Mouse (Mus musculus) forebrain, embryonic 16.5 days (tissue): ENCODE results near the gene Sptssa. TPM values are rescaled to one million over a fixed set of nuclear protein-coding genes. Genes with fewer than 3 reads are reported as not detected.

Experiments
- ATAC-seq: fragments of 200-750 bp; cut with Nextera tagmentation; 2 replicates; pipeline ENCODE4 v1.8.0; 2017; ENCODE audit warnings: mild to moderate bottlenecking, moderate library complexity
- H3K27ac ChIP-seq: fragments of 300-500 bp; sonication (generic); 2 replicates; pipeline ENCODE4 v1.5.1; 2014; ENCODE audit warnings: low read length, control low read depth
- H3K27me3 ChIP-seq: fragments of 300-500 bp; sonication (generic); replicated peaks from 2 replicates; pipeline ENCODE4 v1.6.1; 2014; ENCODE audit warnings: low read length; ENCODE audit not compliant: control insufficient read depth, insufficient read depth
- H3K36me3 ChIP-seq: fragments of 300-500 bp; sonication (generic); 2 replicates; pipeline ENCODE4 v1.6.1; 2014; ENCODE audit not compliant: control insufficient read depth, insufficient read depth
- H3K4me1 ChIP-seq: fragments of 300-500 bp; sonication (generic); replicated peaks from 2 replicates; pipeline ENCODE4 v1.6.1; 2014; ENCODE audit warnings: low read length; ENCODE audit not compliant: control insufficient read depth, insufficient read depth
- H3K4me2 ChIP-seq: fragments of 300-500 bp; sonication (generic); 2 replicates; pipeline ENCODE4 v1.6.1; 2014; ENCODE audit warnings: mild to moderate bottlenecking, low read length, control low read depth
- H3K4me3 ChIP-seq: fragments of 300-500 bp; sonication (generic); replicated peaks from 2 replicates; pipeline ENCODE4 v1.5.1; 2014; ENCODE audit warnings: mild to moderate bottlenecking, low read length, control low read depth
- H3K9ac ChIP-seq: fragments of 300-500 bp; sonication (generic); replicated peaks from 2 replicates; pipeline ENCODE4 v1.6.1; 2014; ENCODE audit warnings: low read depth, low read length, control low read depth
- H3K9me3 ChIP-seq: fragments of 300-500 bp; sonication (generic); 2 replicates; pipeline ENCODE4 v1.6.1; 2016; ENCODE audit warnings: low read length; ENCODE audit not compliant: control insufficient read depth
- WGBS: fragments of 180-500 bp; shearing (Covaris S2); extraction: QIAGEN DNeasy Blood & Tissue Kit; methylation state at CpG from one replicate; pipeline ENCODE4 v1.1.7; 2014; 5-methylcytosine and 5-hydroxymethylcytosine counted together
- polyA plus RNA-seq: library from polyadenylated mRNA; unstranded; fragments of >200 nt; fragmentation: Nextera tagmentation; extraction: Ambion mirVana; gene quantifications from 2 replicates; pipeline ENCODE4 v1.2.1, GENCODE M21; 2015

Gene Sptssa
- polyA plus RNA-seq, result 169 and 183 TPM in 2 replicates

DNA sequence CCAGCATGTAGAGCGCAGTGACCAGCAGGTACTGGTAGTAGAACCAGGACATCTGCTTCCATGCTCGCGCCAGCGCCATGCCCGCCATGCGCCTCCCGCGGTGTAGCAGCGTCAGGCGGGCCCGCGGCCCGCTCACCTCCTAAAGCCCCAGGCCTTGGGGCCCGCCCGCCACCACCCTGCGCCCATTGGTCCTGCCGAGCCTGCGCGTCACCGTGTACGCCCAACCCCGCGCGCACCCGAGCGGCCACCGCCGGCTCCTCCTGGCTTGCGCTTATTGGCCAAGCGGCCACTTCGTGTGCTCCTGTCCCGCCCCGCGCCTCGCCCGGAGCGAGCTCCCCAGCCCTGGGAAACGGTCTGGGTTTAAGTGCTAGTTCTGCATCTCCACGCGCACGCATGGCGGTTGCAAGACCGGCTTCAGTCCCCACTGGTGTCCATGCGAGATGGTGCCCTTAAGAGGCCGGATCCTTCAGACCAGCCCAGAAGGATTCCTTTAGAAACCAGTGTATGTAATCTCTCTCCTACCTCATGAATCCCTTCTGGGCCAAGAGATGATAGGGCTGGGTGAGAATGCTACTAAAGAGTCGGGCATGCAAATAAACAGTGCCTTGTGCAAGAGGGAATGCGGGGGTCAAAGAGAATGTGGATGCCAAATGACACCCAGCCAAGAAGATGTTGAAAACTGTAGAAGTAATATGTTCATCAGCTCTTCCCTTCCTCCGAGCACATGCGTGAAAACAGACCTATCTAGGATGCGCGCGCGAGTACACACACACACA is at the start of gene Sptssa:
Gene Sptssa, minus strand, starts transcription at position 178 of the 776 bp plus-strand sequence.
- 9% methylated on average over 46 of the region's 53 CpGs for WGBS
- H3K4me3 ChIP-seq, result peak within 1 kb of the TSS; percentile 73
- H3K4me2 ChIP-seq, result peak within 1 kb of the TSS; percentile 78
- no peaks in the 10 kb centered on the region for H3K27me3 ChIP-seq
- H3K4me1 ChIP-seq, result peaks cover 21% of the 10 kb centered on the region
- H3K27ac ChIP-seq, result peak within 1 kb of the TSS; percentile 48
- peak; percentile 99 for ATAC-seq
- no peaks in the 10 kb centered on the region for H3K36me3 ChIP-seq
- H3K9ac ChIP-seq, result peak within 1 kb of the TSS; percentile 88
- H3K9me3 ChIP-seq, result no peaks in the 10 kb centered on the region

- 73% methylated on average over 7 of the region's 7 CpGs for WGBS
- Histone ChIP-seq H3K27ac (no peak overlapping the region), H3K36me3 (no peaks in the 10 kb centered on the region), H3K27me3 (no peaks in the 10 kb centered on the region), H3K4me1 (peaks cover 6% of the 10 kb centered on the region), H3K9ac (no peak overlapping the region), H3K9me3 (no peaks in the 10 kb centered on the region), H3K4me3 (no peak overlapping the region), H3K4me2 (no peak overlapping the region)
- ATAC-seq, result no peak
These were observed 43.0 kb upstream of the Sptssa start for GRCm38 (mm10) chr12:54699394-54699793.

- no peaks in the 10 kb centered on the region for H3K9me3 ChIP-seq
- WGBS, result 52% methylated on average over 6 of the region's 6 CpGs
These were observed 41.4 kb upstream of the Sptssa start for GRCm38 (mm10) chr12:54697791-54698250.

DNA sequence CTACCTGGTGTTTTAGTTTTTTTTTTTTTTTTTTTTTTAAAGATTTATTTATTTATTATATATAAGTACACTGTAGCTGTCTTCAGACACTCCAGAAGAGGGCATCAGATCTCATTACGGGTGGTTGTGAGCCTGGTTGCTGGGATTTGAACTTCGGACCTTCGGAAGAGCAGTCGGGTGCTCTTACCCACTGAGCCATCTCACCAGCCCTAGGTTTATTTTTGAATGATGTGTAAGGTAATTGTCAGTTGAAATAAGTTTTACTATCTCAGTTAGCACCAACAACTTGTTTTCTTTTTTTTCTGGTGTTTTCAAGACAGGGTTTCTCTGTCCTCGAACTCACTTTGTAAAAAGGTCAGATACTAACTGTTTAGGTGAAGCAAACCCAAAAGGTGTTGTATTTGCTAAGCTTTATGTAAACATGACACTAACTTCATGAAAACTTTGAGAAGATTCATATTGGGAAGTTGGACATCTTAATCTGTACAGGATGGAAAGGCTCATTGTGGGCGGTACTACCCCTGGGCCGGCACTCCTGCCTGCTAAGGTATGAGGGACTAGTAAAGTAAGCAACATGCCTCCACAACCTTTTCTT is 40.7 kb upstream of the Sptssa start:
- Histone ChIP-seq H3K27ac (no peak overlapping the region), H3K4me3 (no peak overlapping the region), H3K9me3 (no peaks in the 10 kb centered on the region), H3K4me2 (no peak overlapping the region), H3K27me3 (no peaks in the 10 kb centered on the region), H3K9ac (no peak overlapping the region), H3K4me1 (peaks cover 14% of the 10 kb centered on the region), H3K36me3 (peaks cover 3% of the 10 kb centered on the region; the same call in 1 of the 2 replicates)
- WGBS, result 8% methylated on average over 7 of the region's 7 CpGs
- no peak for ATAC-seq

More at GRCm38 (mm10) chr12:54697791-54698250, 41.4 kb upstream of the Sptssa start:
- Histone ChIP-seq H3K27ac (0 out of 2 replicates have a peak overlapping the region, but pooled peaks have one; percentile 8), H3K4me3 (no peak overlapping the region), H3K36me3 (no peaks in the 10 kb centered on the region; the same call in 1 of the 2 replicates), H3K27me3 (no peaks in the 10 kb centered on the region), H3K4me2 (no peak overlapping the region), H3K4me1 (peaks cover 14% of the 10 kb centered on the region), H3K9ac (no peak overlapping the region)
- ATAC-seq, result no peak

DNA sequence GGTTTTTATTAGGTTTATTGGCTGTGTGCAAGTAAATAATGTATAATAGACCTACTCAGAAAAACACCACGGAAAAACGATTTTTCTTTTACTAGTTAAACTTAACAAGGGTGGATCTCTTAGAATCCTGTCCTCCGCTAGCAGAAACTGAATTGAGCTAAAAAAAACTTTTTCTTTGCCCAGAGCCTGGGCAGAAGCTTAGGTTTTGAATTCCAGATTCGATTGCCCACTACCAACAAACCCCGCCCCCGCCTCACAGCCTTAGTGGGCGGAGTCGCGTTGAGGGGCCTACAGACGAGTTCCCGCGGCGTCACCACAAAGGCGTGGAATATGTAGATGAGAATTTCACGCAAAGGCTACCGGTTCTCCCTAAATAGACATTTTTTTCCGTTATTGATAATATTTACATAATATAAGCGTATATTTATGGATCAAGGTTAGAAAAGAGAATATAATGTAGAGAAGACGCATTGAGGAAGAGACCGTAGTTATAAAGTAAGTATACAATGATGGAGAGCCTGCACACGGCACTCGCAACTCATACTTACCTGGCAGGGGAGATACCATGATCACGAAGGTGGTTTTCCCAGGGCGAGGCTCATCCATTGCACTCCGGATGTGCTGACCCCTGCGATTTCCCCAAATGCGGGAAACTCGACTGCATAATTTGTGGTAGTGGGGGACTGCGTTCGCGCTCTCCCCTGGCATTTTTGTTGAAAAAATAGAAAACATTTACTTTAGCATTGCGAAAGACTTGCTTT is 40.0 kb upstream of the Sptssa start:
- Histone ChIP-seq H3K9ac (peak overlapping the region; percentile 82), H3K4me3 (peak overlapping the region; percentile 84), H3K4me1 (peaks cover 14% of the 10 kb centered on the region), H3K4me2 (peak overlapping the region; percentile 81), H3K9me3 (no peaks in the 10 kb centered on the region), H3K36me3 (peaks cover 3% of the 10 kb centered on the region; the same call in 1 of the 2 replicates), H3K27ac (peak overlapping the region; percentile 95), H3K27me3 (no peaks in the 10 kb centered on the region)
- ATAC-seq, result peak; percentile 87
- under 1% methylated on average over 32 of the region's 32 CpGs for WGBS

DNA sequence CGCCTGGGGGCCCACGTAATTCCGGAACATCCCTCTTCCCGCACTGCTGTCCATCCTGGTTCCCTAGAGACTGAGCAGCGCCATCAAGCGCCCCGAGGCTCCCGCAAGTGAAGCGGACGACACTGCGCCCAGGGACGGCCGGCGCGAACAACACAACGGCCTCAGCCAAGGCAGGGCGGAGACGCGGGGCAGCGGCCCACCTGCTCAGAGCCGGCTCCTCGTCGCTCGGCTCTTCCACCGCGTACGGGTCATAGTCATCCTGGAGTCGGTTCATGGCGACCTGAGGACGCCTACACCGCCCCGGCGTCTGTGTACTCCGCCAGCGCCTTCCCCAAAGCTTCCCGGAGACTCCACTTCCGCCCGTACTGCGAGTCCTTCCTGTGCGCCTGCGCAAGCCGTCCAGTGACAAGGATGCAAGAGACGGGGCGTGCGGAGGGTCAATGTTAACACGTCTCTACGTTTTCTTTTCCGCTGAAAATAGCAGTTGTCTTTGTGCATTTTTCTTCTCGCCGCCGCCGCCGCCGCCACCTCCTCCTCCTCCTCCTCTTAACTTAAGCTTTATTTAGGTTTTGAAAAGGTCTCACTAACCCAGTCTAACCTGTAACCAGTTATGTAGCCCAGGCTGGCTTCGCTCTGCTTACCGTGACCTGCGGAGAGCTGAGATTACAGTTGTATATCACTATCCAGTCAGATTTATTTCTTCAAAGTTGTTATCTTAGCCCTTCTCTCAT is 39.3 kb upstream of the Sptssa start, which contains the start of gene Eapp:
Gene Eapp, minus strand, starts transcription at position 387 of the 731 bp plus-strand sequence.
- peaks cover 3% of the 10 kb centered on the region; the same call in 1 of the 2 replicates for H3K36me3 ChIP-seq
- H3K9ac ChIP-seq, result peak within 1 kb of the TSS; percentile 82
- no peaks in the 10 kb centered on the region for H3K9me3 ChIP-seq
- peaks cover 14% of the 10 kb centered on the region for H3K4me1 ChIP-seq
- WGBS, result under 1% methylated on average over 57 of the region's 57 CpGs
- H3K27ac ChIP-seq, result peak within 1 kb of the TSS; percentile 95
- ATAC-seq, result peak; percentile 94
- H3K27me3 ChIP-seq, result no peaks in the 10 kb centered on the region
- peak within 1 kb of the TSS; percentile 84 for H3K4me3 ChIP-seq
- peak within 1 kb of the TSS; percentile 81 for H3K4me2 ChIP-seq

DNA sequence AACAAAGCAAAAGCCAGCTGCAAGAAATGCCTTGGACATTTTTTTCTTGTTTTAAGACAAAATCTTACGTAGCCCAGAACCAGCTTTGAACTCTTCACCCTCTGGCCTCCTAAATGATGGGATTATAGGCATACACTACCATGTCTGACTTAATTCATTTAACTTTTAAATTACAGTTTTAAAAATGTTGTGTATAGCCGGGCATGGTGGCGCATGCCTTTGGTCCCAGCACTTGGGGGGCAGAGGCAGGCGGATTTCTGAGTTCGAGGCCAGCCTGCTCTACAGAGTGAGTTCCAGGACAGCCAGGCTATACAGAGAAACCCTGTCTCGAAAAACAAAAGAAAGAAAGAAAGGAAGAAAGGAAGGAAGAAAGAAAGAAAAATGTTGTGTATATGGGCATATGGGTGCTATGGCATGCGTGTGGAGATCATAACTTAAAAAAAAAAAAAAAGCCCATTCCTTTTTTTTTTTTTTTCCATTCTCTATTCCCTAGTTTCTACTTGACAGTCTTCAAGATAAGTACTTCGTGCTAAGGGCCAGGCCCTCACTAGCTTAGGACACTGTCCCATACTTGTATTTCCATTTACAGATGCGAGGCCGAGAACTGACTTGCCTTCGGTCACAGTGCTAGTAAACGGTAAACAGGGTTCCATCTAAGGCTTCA is 38.6 kb upstream of the Sptssa start:
- 38% methylated on average over 12 of the region's 12 CpGs for WGBS
- Histone ChIP-seq H3K36me3 (peaks cover 3% of the 10 kb centered on the region; the same call in 1 of the 2 replicates), H3K27ac (peak overlapping the region; percentile 95), H3K4me3 (peak overlapping the region; percentile 84), H3K27me3 (no peaks in the 10 kb centered on the region), H3K9me3 (no peaks in the 10 kb centered on the region), H3K9ac (peak overlapping the region; percentile 82), H3K4me2 (peak overlapping the region; percentile 66), H3K4me1 (peaks cover 14% of the 10 kb centered on the region)
- no peak for ATAC-seq

GRCm38 (mm10) chr12:54689082-54689481 is 32.7 kb upstream of the Sptssa start:
- peaks cover 4% of the 10 kb centered on the region for H3K4me1 ChIP-seq
- H3K36me3 ChIP-seq, result peaks cover 23% of the 10 kb centered on the region
- H3K27ac ChIP-seq, result no peak overlapping the region
- WGBS, result 96% methylated on average over 5 of the region's 5 CpGs
- H3K9me3 ChIP-seq, result no peaks in the 10 kb centered on the region
- H3K9ac ChIP-seq, result no peak overlapping the region
- ATAC-seq, result no peak
- H3K27me3 ChIP-seq, result no peaks in the 10 kb centered on the region
- H3K4me2 ChIP-seq, result no peak overlapping the region
- H3K4me3 ChIP-seq, result no peak overlapping the region
